Mouse (Mus musculus) 416B (cell line): Measurements from ENCODE around the gene Zzz3.

Experiments
- DNase-seq: peaks from one replicate; pipeline ENCODE4 v3.0.0; 2011; ENCODE audit warnings: low read depth

Zzz3 gene

DNA sequence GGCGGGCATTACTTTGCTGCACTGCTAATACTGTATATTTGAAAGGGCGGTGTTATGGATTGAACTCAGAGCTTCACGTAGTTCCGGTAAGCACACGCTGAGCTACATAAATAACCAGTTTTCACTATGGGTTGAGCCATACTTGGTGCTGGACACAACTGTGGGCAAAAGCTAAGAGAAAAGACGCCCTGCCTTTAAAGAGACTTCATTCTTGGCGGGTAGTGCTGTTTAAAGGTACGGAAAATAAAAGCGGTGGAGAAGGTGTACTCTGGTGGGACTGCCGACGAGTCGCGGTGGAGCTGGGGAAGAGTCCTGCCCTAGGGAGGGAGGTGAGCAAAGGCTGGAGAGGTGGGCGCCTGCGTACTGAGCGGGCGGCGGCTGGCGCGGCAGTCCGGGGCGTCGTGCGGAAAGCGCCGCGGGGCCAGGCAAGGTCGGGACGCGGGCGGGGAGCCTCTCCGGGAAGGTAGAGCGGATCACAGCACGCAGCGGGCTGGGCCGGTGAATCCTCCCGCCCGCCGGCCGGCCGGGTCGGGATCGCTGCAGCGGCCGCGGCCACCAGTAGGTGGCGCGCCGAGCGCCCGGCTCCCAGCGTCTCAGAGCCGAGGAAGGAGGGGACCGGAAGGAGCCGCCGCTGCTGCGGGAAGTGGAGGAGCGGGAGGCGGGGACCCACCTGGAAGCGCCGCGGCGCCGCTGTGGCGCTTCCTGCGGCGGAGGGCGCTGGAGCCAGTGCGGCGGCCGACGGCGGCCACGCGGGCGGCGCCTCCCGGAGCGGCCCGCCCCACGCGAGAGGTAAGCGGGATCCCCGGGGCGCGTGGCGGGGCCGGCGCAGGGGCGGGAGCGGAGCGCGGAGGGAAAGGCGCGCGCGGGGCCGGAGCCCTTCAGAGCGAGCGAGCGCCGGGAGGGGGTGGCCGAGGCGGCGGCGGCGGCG lies at the start of gene Zzz3:
TSS of gene Zzz3 (plus strand) at position 124 of the 928 bp plus-strand sequence.
- DNase-seq, result peak; percentile 89

DNA sequence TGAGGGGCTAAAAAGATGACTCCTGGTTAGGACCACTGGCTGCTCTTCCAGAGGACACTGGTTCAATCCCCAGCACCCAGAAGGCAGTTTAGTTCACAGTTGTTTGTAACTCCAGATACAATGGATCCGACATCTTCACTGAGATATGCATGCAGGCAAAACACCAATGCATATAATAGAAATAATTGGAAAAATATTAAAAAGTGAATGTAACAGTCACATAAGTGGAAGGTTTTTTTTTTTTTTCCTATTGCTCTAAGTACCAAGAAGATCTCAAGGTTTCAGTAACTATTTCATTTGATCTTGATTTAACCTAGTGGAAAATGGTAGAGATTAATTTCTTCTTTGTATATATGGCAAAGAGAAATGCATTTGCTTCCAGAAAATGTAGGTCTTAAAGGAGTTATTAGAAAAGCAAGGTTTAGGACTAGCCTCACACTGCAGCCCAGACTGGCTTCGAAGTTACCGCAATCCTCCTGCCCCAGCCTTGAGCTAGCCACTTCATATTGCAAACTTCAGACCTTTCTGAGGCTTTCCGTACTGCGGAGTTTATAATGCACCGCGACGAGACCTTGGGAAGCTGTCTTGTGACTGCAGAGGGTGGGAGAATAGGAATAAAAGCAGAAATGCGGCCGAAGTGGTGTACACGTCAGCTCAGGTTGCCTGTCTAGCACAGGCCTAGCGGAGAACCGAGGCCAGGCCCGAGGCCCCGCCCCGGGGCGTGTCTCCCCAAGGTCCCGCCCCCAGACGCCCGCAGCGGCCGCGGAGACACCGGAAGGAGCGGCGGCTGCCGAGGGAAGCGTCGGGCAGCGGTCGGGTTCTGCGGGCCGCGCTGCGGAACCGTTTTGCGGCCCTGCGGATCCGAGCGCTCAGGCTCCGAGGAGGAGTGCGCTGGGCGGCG lies 49.3 kb upstream of the Zzz3 start, which contains the start of gene Usp33:
TSS of gene Usp33 (plus strand) at position 747 of the 901 bp plus-strand sequence.
- peak; percentile 88 for DNase-seq

DNA sequence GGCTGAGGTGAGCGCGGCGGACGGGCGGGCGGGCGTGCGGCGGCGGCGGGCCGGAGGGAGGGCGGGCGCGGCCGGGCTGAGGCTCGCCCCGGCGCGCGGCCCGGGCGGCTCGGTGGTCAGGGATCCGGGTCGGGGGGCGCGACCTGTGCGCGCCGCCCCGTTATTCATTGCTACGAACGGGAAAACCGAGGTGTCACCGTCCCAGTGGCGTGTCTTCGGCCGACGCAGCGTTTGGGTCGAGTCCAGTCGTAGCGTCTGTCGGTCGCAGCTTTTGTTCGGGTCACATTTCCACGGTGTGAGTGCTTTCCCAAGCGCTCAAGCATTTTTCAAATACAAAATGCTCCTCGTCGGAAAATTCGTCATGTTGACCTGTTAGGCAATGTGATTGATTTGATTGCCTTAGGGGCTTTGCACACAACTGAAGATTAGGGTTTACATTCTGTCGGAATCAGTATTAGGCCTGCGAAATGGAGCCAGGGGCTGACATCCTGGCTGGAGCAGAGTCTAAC lies 48.6 kb upstream of the Zzz3 start:
- DNase-seq, result peak; percentile 52

DNA sequence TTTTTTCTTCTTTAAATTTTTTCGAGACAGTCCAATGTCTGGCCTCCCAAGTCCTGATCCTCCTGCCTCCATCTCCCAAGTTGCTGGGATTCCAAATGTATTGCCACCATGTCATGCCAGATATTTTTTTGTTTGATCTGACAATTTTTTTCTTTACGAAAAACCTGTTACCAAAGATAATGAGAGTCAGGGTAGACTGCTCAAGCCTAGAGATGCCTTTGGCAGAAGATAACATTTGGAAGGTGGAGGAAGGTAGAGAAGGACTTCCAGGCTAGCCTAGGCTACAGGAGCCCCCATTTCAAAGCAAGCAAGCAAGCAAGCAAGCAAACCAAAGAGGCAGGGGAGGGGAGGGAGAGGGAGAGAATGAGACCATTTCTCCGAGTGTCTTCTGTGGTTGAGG lies 48.0 kb upstream of the Zzz3 start:
- peak; percentile 35 for DNase-seq

DNA sequence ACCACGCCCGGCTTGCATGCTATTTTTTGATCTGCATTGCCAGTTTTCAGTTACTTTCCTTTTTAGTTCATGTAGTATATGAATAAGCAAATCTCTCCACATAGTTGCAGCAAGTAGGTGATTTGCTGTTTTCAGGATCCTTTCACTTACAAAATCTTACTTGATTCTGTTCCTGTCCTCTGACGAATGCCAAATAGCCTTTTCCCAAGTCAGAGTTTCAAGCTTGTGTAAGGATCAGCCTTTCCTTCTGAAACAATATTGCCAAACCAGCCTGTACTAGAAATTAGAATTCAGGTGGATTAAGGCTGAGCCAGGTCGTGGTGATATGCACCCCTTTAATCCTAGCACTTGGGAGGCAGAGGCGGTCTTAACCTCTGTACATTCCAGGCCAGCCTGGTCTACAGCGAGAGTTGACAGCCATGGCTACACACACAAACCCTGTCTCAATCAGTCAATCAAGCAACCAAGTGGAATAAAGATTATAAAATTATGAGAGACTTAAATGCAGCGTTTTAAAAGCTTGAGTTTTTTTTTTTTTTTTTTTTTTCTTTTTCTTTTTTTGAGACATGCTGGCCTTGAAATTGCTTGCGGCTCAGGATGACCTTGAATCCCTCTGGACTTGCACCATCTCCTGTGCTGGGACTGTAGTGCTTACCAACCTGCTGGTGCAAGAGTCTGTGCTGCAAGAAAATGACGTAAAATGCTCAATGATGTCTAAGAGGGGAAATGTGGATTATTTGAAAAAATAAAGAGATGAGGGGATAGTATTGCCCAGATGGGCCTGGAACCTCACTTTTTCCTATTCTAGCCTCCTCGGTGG lies 47.1 kb upstream of the Zzz3 start:
- peak; percentile 79 for DNase-seq

DNA sequence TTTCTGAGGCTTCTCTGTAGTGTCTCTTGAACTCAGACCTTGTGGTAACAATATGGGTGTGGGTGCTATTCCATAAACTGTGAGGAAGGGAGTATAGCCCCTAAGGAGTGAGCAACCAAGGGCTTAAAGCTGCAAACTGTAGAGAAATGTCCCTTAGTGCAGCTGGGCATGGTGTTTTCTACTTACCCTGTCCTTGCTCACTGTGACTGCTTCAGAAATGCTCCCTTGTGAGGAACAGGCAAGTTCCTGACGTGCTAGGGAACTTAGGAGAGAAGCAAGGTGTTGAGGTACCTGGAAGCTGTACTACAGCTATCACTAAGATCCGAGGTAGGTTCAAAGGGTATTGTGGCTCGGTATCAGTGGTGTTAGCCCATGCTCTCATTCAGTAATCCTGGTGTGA lies 44.8 kb upstream of the Zzz3 start:
- no peak for DNase-seq

DNA sequence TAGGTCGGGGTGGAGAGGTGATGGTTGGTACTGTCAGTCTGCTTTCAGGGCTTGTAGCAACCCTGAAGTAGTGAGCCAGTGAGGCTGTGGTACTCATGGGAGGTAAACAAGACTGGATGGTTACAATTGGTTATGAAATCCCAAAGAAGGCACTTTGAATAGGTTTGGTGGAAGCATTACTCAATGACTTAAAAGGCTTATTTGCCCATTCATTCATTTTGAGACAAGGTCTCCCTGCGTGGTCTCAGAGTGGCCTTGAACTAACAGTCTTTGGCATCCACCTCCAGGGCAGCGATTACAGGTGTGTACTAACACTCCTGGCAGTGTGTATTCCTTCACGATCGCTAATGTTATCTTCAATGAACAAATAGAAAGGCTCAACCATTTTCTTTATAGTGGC lies 44.3 kb upstream of the Zzz3 start:
- DNase-seq, result peak; percentile 11

DNA sequence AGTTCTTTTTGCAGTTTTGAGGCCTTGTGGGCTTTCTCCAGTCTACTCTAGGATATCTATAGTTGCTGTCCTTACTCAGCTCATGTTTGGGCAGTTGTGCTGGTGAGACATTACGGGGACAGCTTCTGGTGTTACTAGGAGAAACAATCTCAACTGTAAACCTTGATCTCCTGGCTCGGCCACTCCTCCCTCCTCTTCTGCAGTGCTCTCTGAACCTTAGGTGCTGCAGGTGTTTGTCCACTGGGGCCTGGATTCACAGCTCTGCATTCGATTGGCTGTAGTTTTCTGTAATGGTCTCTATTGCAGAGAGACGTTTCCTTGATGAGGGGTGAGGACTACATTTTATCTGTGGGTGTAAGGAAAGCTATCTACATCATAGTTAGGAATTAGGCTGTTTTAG lies 43.0 kb upstream of the Zzz3 start:
- no peak for DNase-seq

DNA sequence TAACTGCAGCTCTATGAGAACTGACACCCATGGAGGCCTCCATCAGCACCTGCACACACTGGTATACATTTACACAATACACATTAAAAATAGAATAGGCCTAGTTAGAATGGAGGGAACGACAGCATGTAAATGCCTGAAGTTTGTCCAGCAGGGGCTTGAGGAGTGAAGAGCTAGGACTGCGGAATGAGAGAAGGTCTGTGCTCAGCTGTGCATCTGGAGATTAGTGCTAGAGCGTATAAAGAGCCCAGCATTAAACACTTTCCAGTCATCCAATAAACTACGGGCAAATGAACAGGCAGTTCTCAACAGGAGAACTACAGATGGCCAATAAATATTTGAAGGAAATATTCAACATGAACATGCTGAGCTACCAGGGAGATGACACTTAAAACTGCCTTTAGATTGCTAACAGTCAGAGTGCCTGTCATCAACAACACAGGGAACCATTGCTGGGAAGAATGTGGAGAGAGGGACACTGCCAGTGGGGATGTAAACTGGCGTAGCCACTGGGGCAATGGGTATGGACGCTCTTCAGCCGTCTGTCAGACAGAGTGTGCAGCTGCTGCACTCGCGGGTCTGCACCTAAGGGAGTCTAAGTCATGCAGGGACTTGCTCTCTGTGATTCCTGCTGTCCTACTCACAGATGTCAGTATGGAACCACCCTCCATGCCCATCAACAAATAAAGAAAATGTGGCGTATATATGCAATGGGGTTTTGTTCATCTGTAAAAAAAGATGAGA lies 41.7 kb upstream of the Zzz3 start:
- DNase-seq, result no peak

DNA sequence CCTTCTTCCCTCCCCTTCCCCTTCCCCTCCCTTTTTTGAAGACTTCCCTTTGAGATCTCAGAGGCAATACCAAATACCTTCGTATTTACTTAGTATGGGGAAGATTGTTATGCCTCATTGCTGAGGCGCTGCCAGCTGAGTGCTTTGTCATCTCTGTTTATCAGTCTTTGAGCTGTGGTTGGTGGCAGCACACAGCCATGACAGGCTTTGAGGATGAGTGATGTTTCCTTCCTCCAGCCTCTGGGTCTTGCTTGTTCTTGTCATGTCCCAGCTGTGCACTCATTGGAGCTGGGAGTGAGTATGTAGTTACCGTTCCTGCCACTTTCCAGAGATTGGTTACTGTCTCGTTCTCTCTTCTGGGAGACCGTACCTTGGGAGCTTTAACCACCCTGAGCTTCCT lies 39.9 kb upstream of the Zzz3 start:
- DNase-seq, result peak; percentile 90

DNA sequence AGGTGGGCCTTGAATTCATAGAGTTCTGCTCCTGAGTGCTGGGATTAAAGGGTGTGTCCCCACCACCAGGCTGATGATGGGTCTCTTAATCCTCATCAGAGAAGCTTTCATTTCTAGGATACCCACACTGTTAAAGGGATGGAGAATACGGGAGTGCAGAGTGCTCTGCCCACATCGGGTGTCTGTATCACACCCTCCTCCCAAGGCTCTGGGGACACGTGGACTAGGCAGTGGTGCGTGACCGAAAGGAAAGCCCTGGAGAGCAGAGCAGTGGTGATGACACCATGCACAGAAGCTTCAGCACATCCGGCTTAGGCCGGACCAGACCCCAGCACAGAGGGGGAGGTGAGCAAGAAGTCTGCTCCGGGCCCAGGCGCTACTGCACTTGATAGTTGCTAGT lies 38.5 kb upstream of the Zzz3 start:
- DNase-seq, result no peak

DNA sequence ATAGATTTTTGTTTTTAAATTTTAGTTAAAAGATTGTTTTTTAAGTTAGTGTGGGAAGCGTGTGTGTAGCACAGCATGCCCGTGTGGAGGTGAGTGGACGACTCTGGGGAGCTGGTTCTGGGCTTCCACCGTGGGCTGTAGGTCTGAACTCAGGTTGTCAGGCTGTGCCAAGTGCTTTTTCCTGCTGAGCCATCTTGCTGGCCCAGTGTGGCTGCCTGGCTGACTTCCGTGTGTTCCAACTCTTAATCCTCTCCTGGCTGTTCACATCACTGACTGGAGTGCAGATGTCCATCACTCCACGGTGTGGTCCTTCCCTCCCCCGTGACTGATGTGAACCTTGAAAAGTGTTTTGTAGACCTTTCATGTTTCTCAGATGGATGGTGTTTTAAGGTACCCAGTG lies 36.1 kb upstream of the Zzz3 start:
- no peak for DNase-seq

DNA sequence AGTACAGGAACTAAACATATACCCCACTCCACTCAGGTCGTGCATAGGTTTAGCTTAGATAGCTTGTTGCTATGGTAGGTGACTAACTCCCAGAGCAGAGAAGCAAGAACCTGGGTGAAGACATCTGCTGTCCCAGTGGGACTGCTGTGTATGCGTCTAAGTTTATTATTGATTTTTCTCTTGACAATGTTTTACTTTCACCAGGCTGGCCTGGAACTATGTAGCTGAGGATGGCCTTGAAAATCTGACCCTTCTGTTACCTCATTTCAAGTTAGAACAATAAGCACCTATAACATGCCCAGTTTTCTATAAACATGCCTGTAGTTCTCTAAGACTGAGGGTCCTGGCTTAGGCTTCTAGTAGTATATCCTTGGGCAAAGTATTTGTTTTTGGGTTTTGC lies 31.1 kb upstream of the Zzz3 start:
- DNase-seq, result no peak

DNA sequence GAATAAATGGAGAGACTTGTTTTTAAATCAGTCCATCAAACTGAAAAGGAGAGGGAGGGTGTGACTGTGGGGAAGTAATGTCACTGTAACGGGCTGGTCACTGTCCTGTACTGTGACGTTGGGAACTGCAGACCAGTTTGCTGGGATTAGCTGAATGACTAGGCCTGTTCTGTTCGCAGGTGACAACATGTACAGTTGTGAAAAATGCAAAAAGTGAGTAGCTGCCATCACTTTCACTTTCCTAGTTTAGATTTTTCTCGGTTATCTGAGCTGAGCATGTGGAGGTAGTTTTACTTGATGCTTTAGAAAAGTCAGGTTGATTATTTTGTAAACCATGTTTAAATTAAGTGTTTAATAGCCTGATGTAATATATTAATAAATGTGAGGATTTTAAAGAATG lies 19.2 kb upstream of the Zzz3 start:
- no peak for DNase-seq

DNA sequence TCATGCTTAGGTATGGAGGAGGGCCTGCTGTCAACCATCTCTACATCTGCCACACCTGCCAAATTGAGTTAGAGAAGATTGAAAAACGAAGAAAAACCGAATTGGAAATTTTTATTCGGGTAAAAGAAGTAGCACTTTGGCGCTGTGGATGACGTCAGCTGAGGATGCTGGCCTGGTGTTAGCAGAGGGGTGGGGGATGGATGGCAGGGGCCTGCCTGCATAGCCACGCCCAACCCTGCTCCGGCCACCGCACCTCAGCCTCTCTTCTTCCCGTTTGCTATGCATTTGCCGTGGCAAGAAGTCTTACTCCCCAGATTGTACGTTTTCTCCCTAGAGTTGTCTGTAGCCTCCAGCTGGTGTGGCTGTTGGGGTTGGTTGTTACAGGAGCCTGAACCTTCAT lies 11.2 kb upstream of the Zzz3 start:
- no peak for DNase-seq

DNA sequence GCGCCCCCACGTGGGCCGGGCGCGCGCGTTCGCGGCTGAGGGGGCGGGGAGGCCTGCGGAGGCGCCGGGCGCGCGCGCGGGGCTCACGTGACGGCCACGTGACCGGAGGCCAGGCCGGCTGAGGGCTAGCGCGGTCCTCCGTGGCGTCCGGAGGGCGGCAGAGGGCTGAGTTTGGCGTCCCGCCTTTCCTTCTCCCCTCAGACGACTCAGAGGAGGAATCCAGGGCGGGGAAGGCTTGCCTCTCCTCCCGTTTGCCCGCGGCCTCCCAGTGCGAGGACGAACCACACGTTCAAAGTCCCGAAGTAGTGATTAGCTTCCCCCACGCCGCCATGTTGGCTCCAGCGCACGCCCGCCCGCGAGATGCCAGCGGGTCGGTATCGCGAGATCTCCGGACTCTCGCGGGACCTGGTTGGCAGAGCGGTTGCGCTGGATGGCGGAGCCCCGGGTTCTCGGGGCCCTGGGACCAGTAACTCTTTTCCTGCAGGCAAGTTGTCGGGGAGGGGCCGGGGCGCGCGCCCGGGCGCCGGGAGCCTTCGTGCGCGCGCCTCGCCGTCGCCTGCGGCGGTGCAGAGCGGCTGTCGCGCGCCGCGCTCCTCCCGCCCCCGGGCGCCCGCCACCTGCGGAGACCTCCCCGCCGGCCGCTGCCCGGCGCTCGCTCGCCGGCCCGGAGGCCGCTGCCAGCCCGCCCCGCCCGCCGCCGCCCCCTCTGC lies 1.2 kb downstream of the Zzz3 start:
- DNase-seq, result peak; percentile 96

DNA sequence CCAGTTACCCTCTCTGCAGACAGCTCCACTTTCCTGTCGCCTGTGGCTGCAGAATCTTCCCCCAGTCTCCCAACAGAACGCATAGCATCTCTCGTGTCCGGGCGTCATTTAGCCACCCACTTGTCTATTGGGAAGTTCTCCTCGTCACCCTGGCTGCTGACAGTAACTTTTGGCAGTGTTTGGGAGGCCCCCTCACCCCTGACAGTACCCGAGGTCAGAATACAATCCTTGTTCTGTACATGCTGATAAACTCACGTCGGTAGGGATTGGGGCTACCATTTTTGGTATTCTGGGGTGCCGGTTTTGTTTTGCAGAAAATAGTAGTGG lies 1.7 kb downstream of the Zzz3 start:
- DNase-seq, result peak; percentile 40

DNA sequence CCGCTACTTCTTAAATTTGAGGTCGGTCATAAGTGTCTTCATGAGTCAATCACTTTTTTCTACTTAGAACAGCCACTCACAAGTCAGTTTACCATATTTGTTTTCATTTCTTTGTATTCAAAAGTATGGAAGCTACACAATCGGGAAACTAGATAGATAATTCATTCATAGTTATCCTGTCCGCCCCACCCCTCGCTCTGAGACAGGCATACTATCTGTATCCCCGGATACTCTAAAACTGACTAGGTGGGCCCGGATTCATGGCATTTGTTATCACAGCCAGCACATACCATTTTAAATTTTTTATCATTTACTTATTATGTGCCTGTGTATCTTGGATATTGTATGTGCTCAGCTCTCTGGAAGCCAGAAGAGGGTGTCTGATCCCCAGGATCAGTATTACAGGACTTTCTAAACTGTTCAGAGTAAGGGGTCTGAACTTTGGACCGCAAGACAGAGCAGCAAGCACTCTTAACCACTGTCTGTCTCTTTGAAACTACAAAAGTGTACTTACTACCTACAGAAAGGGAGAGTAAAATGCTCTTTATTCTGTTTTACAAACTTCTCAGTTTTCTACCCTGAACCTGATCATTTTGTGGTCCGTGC lies 2.2 kb downstream of the Zzz3 start:
- DNase-seq, result peak; percentile 32

DNA sequence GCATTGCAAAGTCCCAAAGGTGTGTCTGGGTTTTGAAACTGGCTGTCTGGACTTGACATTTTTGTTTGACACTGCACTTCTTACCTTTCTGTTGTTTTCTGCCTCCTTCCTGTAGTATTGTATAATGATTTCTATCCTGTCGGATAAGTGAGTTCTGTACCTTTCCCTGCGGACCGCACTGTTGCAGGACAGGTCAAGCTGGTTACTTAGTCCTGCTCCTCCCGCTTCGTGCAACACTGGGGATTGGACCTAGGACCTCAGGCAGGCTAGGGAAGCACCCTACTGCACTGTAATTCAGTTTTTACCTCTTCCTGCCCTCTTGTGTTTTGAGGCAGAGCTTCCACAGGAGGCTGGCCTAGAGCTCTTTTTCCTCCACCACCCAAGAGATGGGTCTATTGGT lies 5.2 kb downstream of the Zzz3 start:
- no peak for DNase-seq

DNA sequence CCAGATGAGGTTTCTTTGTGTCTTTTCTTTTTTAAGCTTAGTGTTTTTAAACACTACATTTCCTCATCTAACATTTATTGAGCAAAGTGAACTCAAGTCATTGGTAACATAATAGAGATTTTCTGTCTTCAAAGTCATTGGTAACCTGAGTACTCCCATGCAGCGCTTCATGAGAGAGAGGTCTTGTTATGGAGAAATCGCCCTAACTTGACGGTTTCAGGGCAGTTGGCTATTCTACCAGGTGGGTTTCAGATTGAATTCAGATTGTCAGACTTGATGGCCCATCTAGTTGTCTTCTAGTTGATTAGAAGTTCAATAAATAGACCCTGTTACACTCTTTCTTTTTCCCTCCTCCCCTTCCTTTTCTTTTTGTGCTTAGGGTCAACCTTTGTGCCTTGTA lies 5.6 kb downstream of the Zzz3 start:
- no peak for DNase-seq
